Mouse (Mus musculus): ENCODE results near the gene Col19a1. TPM values are rescaled to one million over a fixed set of nuclear protein-coding genes. Genes with fewer than 3 reads are reported as not detected.

The Col19a1 gene
- total RNA-seq, 2 experiments from 2014 or later: 0.72 TPM; not detected in 1

GRCm38 (mm10) chr1:24236330-24236729 lies 350.9 kb downstream of the Col19a1 start:
- no peak for ATAC-seq (replicated peaks; ENCODE audit: poor library complexity, severe bottlenecking)

DNA sequence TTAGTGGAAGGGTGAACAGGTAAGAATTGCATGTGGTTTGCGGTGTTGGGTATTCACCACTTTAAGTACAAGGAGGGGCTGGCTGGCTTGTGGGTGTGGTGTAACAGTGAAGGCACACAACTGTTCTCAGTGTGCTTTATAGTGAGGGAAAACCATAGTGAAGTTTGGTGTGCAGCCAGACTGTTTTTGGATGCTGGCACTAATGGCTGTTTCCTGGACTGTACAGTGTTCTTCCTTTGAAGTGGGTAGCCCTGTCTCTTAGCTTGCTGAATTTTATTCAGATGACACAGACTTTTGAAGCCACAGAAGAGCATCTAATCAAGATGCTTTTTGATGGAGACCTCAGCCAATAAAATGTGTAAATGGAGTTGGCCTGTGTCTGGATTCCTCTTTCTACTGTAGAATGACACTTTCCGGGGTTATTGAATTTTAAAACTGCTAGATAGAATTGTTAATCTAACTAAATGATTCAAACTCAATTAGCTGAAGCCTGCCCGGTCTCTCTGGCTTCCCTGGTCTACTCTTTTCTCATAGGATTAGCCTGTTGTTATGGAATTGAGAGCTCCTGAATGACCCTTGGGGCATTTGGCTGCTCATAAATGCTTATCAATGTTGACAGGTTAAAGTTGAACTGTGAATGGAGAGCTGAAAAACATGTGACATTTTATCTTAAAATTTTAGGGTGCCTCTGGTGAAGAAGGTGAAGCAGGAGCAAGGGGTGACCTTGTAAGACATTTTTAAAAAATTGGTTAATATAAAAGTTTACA lies 355.6 kb downstream of the Col19a1 start:
- ATAC-seq (replicated peaks; ENCODE audit: poor library complexity, severe bottlenecking): no peak

GRCm38 (mm10) chr1:24230428-24230827 lies 356.8 kb downstream of the Col19a1 start:
- no peak for ATAC-seq (replicated peaks; ENCODE audit: poor library complexity, severe bottlenecking)

GRCm38 (mm10) chr1:24229552-24229951 lies 357.7 kb downstream of the Col19a1 start:
- no peak for ATAC-seq (replicated peaks; ENCODE audit: poor library complexity, severe bottlenecking)

GRCm38 (mm10) chr1:24226941-24227711 lies 360.1 kb downstream of the Col19a1 start:
- ATAC-seq (replicated peaks; ENCODE audit: poor library complexity, severe bottlenecking): no peak

- no peak for ATAC-seq (replicated peaks; ENCODE audit: poor library complexity, severe bottlenecking)
These were observed 361.3 kb downstream of the Col19a1 start for GRCm38 (mm10) chr1:24225825-24226526.

DNA sequence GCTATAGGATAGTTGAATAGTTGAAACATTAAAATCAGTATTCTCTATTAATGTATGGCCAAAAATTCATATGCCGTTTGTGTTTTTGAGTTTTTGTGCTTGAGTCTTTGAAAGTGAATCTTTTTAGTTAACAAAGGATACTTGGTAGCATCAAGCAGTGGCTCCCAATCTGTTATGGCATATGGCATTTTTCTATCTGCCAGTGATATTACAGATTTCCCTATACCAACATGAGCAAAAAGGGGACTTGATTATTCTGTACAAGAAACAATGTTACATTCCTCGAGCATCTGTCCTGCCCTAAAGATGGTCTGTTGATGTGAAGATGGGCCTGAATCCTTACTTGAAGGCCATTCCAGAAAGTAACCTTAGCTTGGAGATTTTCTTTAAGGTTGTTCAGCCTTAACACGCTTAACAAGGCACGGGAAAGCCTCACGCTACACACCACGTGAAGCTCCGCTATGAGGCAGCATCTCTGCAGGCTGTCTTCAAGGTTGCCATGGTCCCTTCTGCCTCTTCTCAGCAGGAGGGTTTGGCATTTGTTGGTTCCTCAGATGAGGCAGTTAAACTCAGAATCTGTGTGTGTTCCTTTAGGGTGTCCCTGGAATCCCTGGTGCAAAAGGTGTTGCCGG lies 364.2 kb downstream of the Col19a1 start:
- ATAC-seq (replicated peaks; ENCODE audit: poor library complexity, severe bottlenecking): no peak

GRCm38 (mm10) chr1:24222231-24222630 lies 365.0 kb downstream of the Col19a1 start:
- ATAC-seq (replicated peaks; ENCODE audit: poor library complexity, severe bottlenecking): no peak

- no peak for ATAC-seq (replicated peaks; ENCODE audit: poor library complexity, severe bottlenecking)
These were observed 368.2 kb downstream of the Col19a1 start for GRCm38 (mm10) chr1:24219041-24219440.

Other genes with a start within 250 kb of the Col19a1 start
- gene Lmbrd1, start 91.2 kb upstream of the Col19a1 start, total RNA-seq (2014; fragmentation: Nextera tagmentation): 17.2 and 19.9 TPM in 2 replicates
- 11.5 and 24.6 TPM in 2 replicates for gene Lmbrd1, start 91.2 kb upstream of the Col19a1 start, total RNA-seq (2017)